Mouse (Mus musculus): Measurements from ENCODE around the gene 4933430I17Rik. TPM values are rescaled to one million over a fixed set of nuclear protein-coding genes. Genes with fewer than 3 reads are reported as not detected.

The 4933430I17Rik gene
- total RNA-seq, 2 experiments from 2014 or later = 0.19 to 0.26 TPM

- no peak for DNase-seq (ENCODE audit: extremely low spot score in 1 of 2, low spot score in 2 of 2)
- intact Hi-C loops (cut with DNase I) = no loop called here
Measured at GRCm38 (mm10) chr4:62525489-62525811, 281 bp downstream of the 4933430I17Rik start.

GRCm38 (mm10) chr4:62526256-62526655, 1.1 kb downstream of the 4933430I17Rik start:
- intact Hi-C loops (cut with DNase I) = no loop called here
- no peak for DNase-seq (ENCODE audit: extremely low spot score in 1 of 2, low spot score in 2 of 2)

- intact Hi-C loops (cut with DNase I) = no loop called here
- DNase-seq (ENCODE audit: extremely low spot score in 1 of 2, low spot score in 2 of 2) = no peak
Measured at GRCm38 (mm10) chr4:62527655-62528054, 2.5 kb downstream of the 4933430I17Rik start.

GRCm38 (mm10) chr4:62533729-62534128, 8.6 kb downstream of the 4933430I17Rik start:
- no peak for DNase-seq (ENCODE audit: extremely low spot score in 1 of 2, low spot score in 2 of 2)
- intact Hi-C loops (cut with DNase I) = no loop called here

GRCm38 (mm10) chr4:62541802-62542201, 16.6 kb downstream of the 4933430I17Rik start:
- intact Hi-C loops (cut with DNase I) = no loop called here
- DNase-seq (ENCODE audit: extremely low spot score in 1 of 2, low spot score in 2 of 2) = no peak

- intact Hi-C loops (cut with DNase I) = no loop called here
- no peak for DNase-seq (ENCODE audit: extremely low spot score in 1 of 2, low spot score in 2 of 2)
Measured at GRCm38 (mm10) chr4:62543782-62544181, 18.6 kb downstream of the 4933430I17Rik start.

GRCm38 (mm10) chr4:62544801-62545200, 19.6 kb downstream of the 4933430I17Rik start:
- no peak for DNase-seq (ENCODE audit: extremely low spot score in 1 of 2, low spot score in 2 of 2)
- intact Hi-C loops (cut with DNase I) = no loop called here

- intact Hi-C loops (cut with DNase I) = no loop called here
- DNase-seq (ENCODE audit: extremely low spot score in 1 of 2, low spot score in 2 of 2) = no peak
Measured at GRCm38 (mm10) chr4:62551966-62552365, 26.8 kb downstream of the 4933430I17Rik start.

- intact Hi-C loops (cut with DNase I) = no loop called here
Measured at GRCm38 (mm10) chr4:62557436-62557835, 32.3 kb downstream of the 4933430I17Rik start.

GRCm38 (mm10) chr4:62559797-62560329, 34.7 kb downstream of the 4933430I17Rik start, which contains the start of gene Rgs3:
Rgs3 (plus strand) TSS chr4:62559847.
- intact Hi-C loops (cut with DNase I) = loop anchor here (2.0 to 10.0 kb wide), 3 partner anchors 137 to 555 kb away; no protein-coding TSS in a partner anchor
- DNase-seq (ENCODE audit: extremely low spot score in 1 of 2, low spot score in 2 of 2) = no peak

More at GRCm38 (mm10) chr4:62557436-62557835, 32.3 kb downstream of the 4933430I17Rik start:
- no peak for DNase-seq (ENCODE audit: extremely low spot score in 1 of 2, low spot score in 2 of 2)

- intact Hi-C loops (cut with DNase I) = loop anchor here (2.0 to 10.0 kb wide), 3 partner anchors 136 to 554 kb away; no protein-coding TSS in a partner anchor
- DNase-seq (ENCODE audit: extremely low spot score in 1 of 2, low spot score in 2 of 2) = peak; percentile 71 to 81
Measured at GRCm38 (mm10) chr4:62560963-62561629, 35.9 kb downstream of the 4933430I17Rik start.

GRCm38 (mm10) chr4:62561630-62562001, 36.4 kb downstream of the 4933430I17Rik start:
- intact Hi-C loops (cut with DNase I) = loop anchor here (2.0 to 10.0 kb wide), 3 partner anchors 135 to 553 kb away; no protein-coding TSS in a partner anchor
- no peak for DNase-seq (ENCODE audit: extremely low spot score in 1 of 2, low spot score in 2 of 2)

- no peak for DNase-seq (ENCODE audit: extremely low spot score in 1 of 2, low spot score in 2 of 2)
- intact Hi-C loops (cut with DNase I) = loop anchor here (10.0 kb wide), 1 partner anchor 553 kb away; no protein-coding TSS in a partner anchor
Measured at GRCm38 (mm10) chr4:62562006-62562405, 36.8 kb downstream of the 4933430I17Rik start.

GRCm38 (mm10) chr4:62566530-62566929, 41.4 kb downstream of the 4933430I17Rik start:
- intact Hi-C loops (cut with DNase I) = loop anchor here (10.0 kb wide), 1 partner anchor 548 kb away; no protein-coding TSS in a partner anchor

GRCm38 (mm10) chr4:62567696-62568095, 42.5 kb downstream of the 4933430I17Rik start:
- no peak for DNase-seq (ENCODE audit: extremely low spot score in 1 of 2, low spot score in 2 of 2)
- intact Hi-C loops (cut with DNase I) = loop anchor here (10.0 kb wide), 1 partner anchor 547 kb away; no protein-coding TSS in a partner anchor

More at GRCm38 (mm10) chr4:62566530-62566929, 41.4 kb downstream of the 4933430I17Rik start:
- DNase-seq (ENCODE audit: extremely low spot score in 1 of 2, low spot score in 2 of 2) = no peak

- DNase-seq (ENCODE audit: extremely low spot score in 1 of 2, low spot score in 2 of 2) = no peak
- intact Hi-C loops (cut with DNase I) = loop anchor here (10.0 kb wide), 1 partner anchor 546 kb away; no protein-coding TSS in a partner anchor
Measured at GRCm38 (mm10) chr4:62568359-62568758, 43.2 kb downstream of the 4933430I17Rik start.

GRCm38 (mm10) chr4:62569603-62570002, 44.4 kb downstream of the 4933430I17Rik start:
- DNase-seq (ENCODE audit: extremely low spot score in 1 of 2, low spot score in 2 of 2) = no peak
- intact Hi-C loops (cut with DNase I) = loop anchor here (10.0 kb wide), 1 partner anchor 545 kb away; no protein-coding TSS in a partner anchor

GRCm38 (mm10) chr4:62570029-62570428, 44.9 kb downstream of the 4933430I17Rik start:
- intact Hi-C loops (cut with DNase I) = no loop called here
- no peak for DNase-seq (ENCODE audit: extremely low spot score in 1 of 2, low spot score in 2 of 2)

GRCm38 (mm10) chr4:62582365-62583264, 57.4 kb downstream of the 4933430I17Rik start:
- intact Hi-C loops (cut with DNase I) = no loop called here
- peak; percentile 66 to 82 for DNase-seq (ENCODE audit: extremely low spot score in 1 of 2, low spot score in 2 of 2)

All from left cerebral cortex, postnatal 10 days (tissue).